Mouse (Mus musculus) lung, postnatal 0 days (tissue): ENCODE measurements around the gene Rab3gap1. TPM values are rescaled to one million over a fixed set of nuclear protein-coding genes. Genes with fewer than 3 reads are reported as not detected.

ENCODE experiments used
- ATAC-seq: fragments of 200-750 bp; cut with Nextera tagmentation; 2 replicates; pipeline ENCODE4 v1.8.0; 2017; ENCODE audit warnings: moderate library complexity
- DNase-seq: peaks from one replicate; pipeline ENCODE4 v3.0.0-alpha.2; 2016; ENCODE audit warnings: low spot score
- H3K27ac ChIP-seq: fragments of 300-500 bp; sonication (generic); 2 replicates; pipeline ENCODE4 v1.5.1; 2014; ENCODE audit warnings: antibody characterized with exemption, mild to moderate bottlenecking, low read length, mixed read lengths
- H3K27me3 ChIP-seq: fragments of 300-500 bp; sonication (generic); replicated peaks from 2 replicates; pipeline ENCODE4 v1.6.1; 2014; ENCODE audit warnings: low read length, mixed read lengths; ENCODE audit not compliant: insufficient read depth
- H3K36me3 ChIP-seq: fragments of 300-500 bp; sonication (generic); 2 replicates; pipeline ENCODE4 v1.6.1; 2014; ENCODE audit warnings: low read length, mixed read lengths; ENCODE audit not compliant: insufficient read depth
- H3K4me1 ChIP-seq: fragments of 300-500 bp; sonication (generic); 2 replicates; pipeline ENCODE4 v1.6.1; 2014; ENCODE audit warnings: antibody characterized with exemption, low read depth, low read length, mixed read lengths; ENCODE audit not compliant: insufficient read depth
- H3K4me2 ChIP-seq: fragments of 300-500 bp; sonication (generic); replicated peaks from 2 replicates; pipeline ENCODE4 v1.6.1; 2014; ENCODE audit warnings: low read depth, mild to moderate bottlenecking, low read length, moderate library complexity, mixed read lengths
- H3K4me3 ChIP-seq: fragments of 300-500 bp; sonication (generic); 2 replicates; pipeline ENCODE4 v1.5.1; 2014; ENCODE audit warnings: low read depth, low read length
- H3K9ac ChIP-seq: fragments of 300-500 bp; sonication (generic); replicated peaks from 2 replicates; pipeline ENCODE4 v1.6.1; 2014; ENCODE audit warnings: low read depth, mild to moderate bottlenecking
- H3K9me3 ChIP-seq: fragments of 300-500 bp; sonication (generic); 2 replicates; pipeline ENCODE4 v1.6.1; 2016; ENCODE audit warnings: low read length, mixed read lengths
- CTCF ChIP-seq: IDR thresholded peaks from 2 replicates; pipeline ENCODE4 v1.5.1; 2016; ENCODE audit warnings: antibody characterized with exemption, mild to moderate bottlenecking
- EP300 ChIP-seq: IDR thresholded peaks from 2 replicates; pipeline ENCODE4 v1.6.1; 2016; ENCODE audit warnings: antibody characterized with exemption, mild to moderate bottlenecking, control low read depth
- WGBS: fragments of 180-500 bp; shearing (Covaris S2); extraction: QIAGEN DNeasy Blood & Tissue Kit; methylation state at CpG from one replicate; pipeline ENCODE4 v1.1.7; 2014; 5-methylcytosine and 5-hydroxymethylcytosine counted together
- polyA plus RNA-seq: library from polyadenylated mRNA; unstranded; fragments of >200 nt; fragmentation: Nextera tagmentation; extraction: Ambion mirVana; gene quantifications from 2 replicates; pipeline ENCODE4 v1.2.1, GENCODE M21; 2015

The Rab3gap1 gene
- polyA plus RNA-seq, 1 experiment from 2014 or later: 17.6 TPM

GRCm38 (mm10) chr1:127913116-127913515 lies 44.5 kb downstream of the Rab3gap1 start:
- ATAC-seq (peak; percentile 52; the same call in 1 of the 2 replicates), DNase-seq (peak; percentile 42)
- Histone ChIP-seq H3K4me3 (no peak overlapping the region), H3K4me1 (no peaks in the 10 kb centered on the region), H3K4me2 (no peak overlapping the region), H3K9ac (no peak overlapping the region), H3K27me3 (no peaks in the 10 kb centered on the region), H3K9me3 (no peaks in the 10 kb centered on the region), H3K36me3 (no peaks in the 10 kb centered on the region), H3K27ac (no peak overlapping the region)
- TF ChIP-seq EP300: no peak
- TF ChIP-seq CTCF: no peak
- WGBS: 64% methylated on average over 4 of the region's 4 CpGs

- no peak overlapping the region for H3K4me2 ChIP-seq
- H3K27ac ChIP-seq: no peak overlapping the region
- 76% methylated on average over 6 of the region's 6 CpGs for WGBS
Observed at GRCm38 (mm10) chr1:127915316-127915715, 46.7 kb downstream of the Rab3gap1 start.

GRCm38 (mm10) chr1:127915802-127916201 lies 47.2 kb downstream of the Rab3gap1 start:
- Histone ChIP-seq H3K4me2 (no peak overlapping the region), H3K9ac (no peak overlapping the region), H3K4me1 (no peaks in the 10 kb centered on the region), H3K27ac (no peak overlapping the region), H3K4me3 (no peak overlapping the region), H3K27me3 (no peaks in the 10 kb centered on the region), H3K9me3 (no peaks in the 10 kb centered on the region), H3K36me3 (no peaks in the 10 kb centered on the region)
- no peak for DNase-seq
- no peak for TF ChIP-seq EP300
- no peak for TF ChIP-seq CTCF
- no peak for ATAC-seq
- 36% methylated on average over 1 of the region's 1 CpGs for WGBS

More at GRCm38 (mm10) chr1:127915316-127915715, 46.7 kb downstream of the Rab3gap1 start:
- ATAC-seq (no peak), DNase-seq (no peak)
- Histone ChIP-seq H3K4me3 (no peak overlapping the region), H3K9ac (no peak overlapping the region), H3K9me3 (no peaks in the 10 kb centered on the region), H3K4me1 (no peaks in the 10 kb centered on the region), H3K36me3 (no peaks in the 10 kb centered on the region), H3K27me3 (no peaks in the 10 kb centered on the region)
- TF ChIP-seq CTCF: no peak
- no peak for TF ChIP-seq EP300

- Histone ChIP-seq H3K27me3 (no peaks in the 10 kb centered on the region), H3K4me1 (no peaks in the 10 kb centered on the region), H3K27ac (no peak overlapping the region), H3K4me2 (no peak overlapping the region), H3K9ac (no peak overlapping the region), H3K9me3 (no peaks in the 10 kb centered on the region), H3K36me3 (peaks cover 27% of the 10 kb centered on the region; the same call in 1 of the 2 replicates), H3K4me3 (no peak overlapping the region)
- no peak for ATAC-seq
- TF ChIP-seq CTCF: no peak
- TF ChIP-seq EP300: no peak
- DNase-seq: no peak
- whole genome bisulfite sequencing: 91% methylated on average over 2 of the region's 2 CpGs
Observed at GRCm38 (mm10) chr1:127933405-127933804, 64.8 kb downstream of the Rab3gap1 start.

- Histone ChIP-seq H3K27ac (no peak overlapping the region), H3K36me3 (peaks cover 36% of the 10 kb centered on the region; the same call in 1 of the 2 replicates), H3K4me2 (no peak overlapping the region), H3K4me1 (no peaks in the 10 kb centered on the region), H3K27me3 (no peaks in the 10 kb centered on the region), H3K9ac (no peak overlapping the region), H3K9me3 (no peaks in the 10 kb centered on the region), H3K4me3 (no peak overlapping the region)
- WGBS: 94% methylated on average over 5 of the region's 5 CpGs
- TF ChIP-seq CTCF (no peak), EP300 (no peak)
- ATAC-seq: no peak
- DNase-seq: no peak
Observed at GRCm38 (mm10) chr1:127934322-127934721, 65.7 kb downstream of the Rab3gap1 start.

GRCm38 (mm10) chr1:127937277-127937676 lies 68.7 kb downstream of the Rab3gap1 start:
- H3K4me2 ChIP-seq: no peak overlapping the region
- H3K27me3 ChIP-seq: no peaks in the 10 kb centered on the region
- no peak overlapping the region for H3K4me3 ChIP-seq
- WGBS: 73% methylated on average over 8 of the region's 8 CpGs
- no peaks in the 10 kb centered on the region for H3K4me1 ChIP-seq
- TF ChIP-seq CTCF (peak; percentile 28), EP300 (no peak)
- H3K36me3 ChIP-seq: peaks cover 52% of the 10 kb centered on the region
- H3K27ac ChIP-seq: no peak overlapping the region
- no peaks in the 10 kb centered on the region for H3K9me3 ChIP-seq
- ATAC-seq: no peak
- no peak overlapping the region for H3K9ac ChIP-seq
- DNase-seq: no peak

- peaks cover 32% of the 10 kb centered on the region for H3K36me3 ChIP-seq
- H3K9me3 ChIP-seq: no peaks in the 10 kb centered on the region
- no peak overlapping the region for H3K4me2 ChIP-seq
- 91% methylated on average over 10 of the region's 10 CpGs for WGBS
- no peak overlapping the region for H3K9ac ChIP-seq
- TF ChIP-seq EP300 (no peak), CTCF (no peak)
- no peaks in the 10 kb centered on the region for H3K27me3 ChIP-seq
- no peaks in the 10 kb centered on the region for H3K4me1 ChIP-seq
- ATAC-seq: no peak
- H3K4me3 ChIP-seq: no peak overlapping the region
- H3K27ac ChIP-seq: no peak overlapping the region
- DNase-seq: no peak
Observed at GRCm38 (mm10) chr1:127942231-127942630, 73.7 kb downstream of the Rab3gap1 start.
